Mouse (Mus musculus) liver, postnatal 0 days (tissue): Measurements from ENCODE around the gene Lig3. TPM values are rescaled to one million over a fixed set of nuclear protein-coding genes. Genes with fewer than 3 reads are reported as not detected.

Source experiments
- ATAC-seq: fragments of 200-750 bp; cut with Nextera tagmentation; 2 replicates; pipeline ENCODE4 v1.8.0; 2017; ENCODE audit warnings: mild to moderate bottlenecking, moderate library complexity
- DNase-seq: peaks from one replicate; pipeline ENCODE4 v3.0.0-alpha.2; 2016
- H3K27ac ChIP-seq: fragments of 300-500 bp; sonication (generic); 2 replicates; pipeline ENCODE4 v1.5.1; 2014; ENCODE audit warnings: antibody characterized with exemption, moderate library complexity, mild to moderate bottlenecking, low read depth
- H3K27me3 ChIP-seq: fragments of 300-500 bp; sonication (generic); 2 replicates; pipeline ENCODE4 v1.6.1; 2014; ENCODE audit warnings: low read length, control low read depth, mixed read lengths; ENCODE audit not compliant: insufficient read depth
- H3K36me3 ChIP-seq: fragments of 300-500 bp; sonication (generic); replicated peaks from 2 replicates; pipeline ENCODE4 v1.6.1; 2014; ENCODE audit warnings: mild to moderate bottlenecking, control low read depth, low read length, moderate library complexity, mixed read lengths; ENCODE audit not compliant: insufficient read depth
- H3K4me1 ChIP-seq: fragments of 300-500 bp; sonication (generic); 2 replicates; pipeline ENCODE4 v1.6.1; 2014; ENCODE audit warnings: antibody characterized with exemption, mild to moderate bottlenecking, control low read depth; ENCODE audit not compliant: insufficient read depth
- H3K4me2 ChIP-seq: fragments of 300-500 bp; sonication (generic); 2 replicates; pipeline ENCODE4 v1.6.1; 2014; ENCODE audit warnings: low read depth, mild to moderate bottlenecking, low read length, moderate library complexity, mixed read lengths
- H3K4me3 ChIP-seq: fragments of 300-500 bp; sonication (generic); 2 replicates; pipeline ENCODE4 v1.5.1; 2014; ENCODE audit warnings: low read depth, low read length
- H3K9ac ChIP-seq: fragments of 300-500 bp; sonication (generic); replicated peaks from 2 replicates; pipeline ENCODE4 v1.6.1; 2014; ENCODE audit warnings: mild to moderate bottlenecking, moderate library complexity
- H3K9me3 ChIP-seq: fragments of 300-500 bp; sonication (generic); 2 replicates; pipeline ENCODE4 v1.6.1; 2016; ENCODE audit warnings: mild to moderate bottlenecking, control low read depth, low read length, mixed read lengths
- CTCF ChIP-seq: sonication (generic); IDR thresholded peaks from 2 replicates; pipeline ENCODE4 v1.5.1; 2016; ENCODE audit warnings: antibody characterized with exemption, low read depth
- EP300 ChIP-seq: IDR thresholded peaks from 2 replicates; pipeline ENCODE4 v1.6.1; 2016; ENCODE audit warnings: antibody characterized with exemption, low read depth, mild to moderate bottlenecking
- WGBS: fragments of 180-500 bp; shearing (Covaris S2); extraction: QIAGEN DNeasy Blood & Tissue Kit; methylation state at CpG from one replicate; pipeline ENCODE4 v1.1.7; 2014; ENCODE audit not compliant: insufficient replicate concordance; 5-methylcytosine and 5-hydroxymethylcytosine counted together
- polyA plus RNA-seq: library from polyadenylated mRNA; unstranded; fragments of >200 nt; fragmentation: Nextera tagmentation; extraction: Ambion mirVana; gene quantifications from 2 replicates; pipeline ENCODE4 v1.2.1, GENCODE M21; 2015

Gene Lig3
- polyA plus RNA-seq, 1 experiment from 2014 or later = 4.8 TPM

DNA sequence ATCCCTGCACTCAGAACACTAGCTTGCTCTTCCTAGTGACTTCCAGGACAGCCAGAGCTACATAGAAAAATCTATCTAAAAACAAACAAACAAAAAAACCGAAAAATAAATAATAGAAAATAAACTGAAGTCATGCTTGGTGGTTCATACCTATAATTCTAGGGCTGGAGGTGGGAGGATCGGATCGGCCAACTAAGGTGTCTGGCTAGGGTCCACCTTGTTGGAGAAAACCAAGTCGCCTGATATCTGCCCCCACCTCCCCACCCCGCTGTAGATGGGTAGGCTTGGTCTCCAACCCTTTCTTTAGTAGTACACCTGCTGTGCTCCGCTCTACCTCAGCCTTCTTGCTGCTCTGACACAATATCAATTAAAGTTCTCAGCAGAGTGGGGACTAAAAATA is 1.3 kb downstream of the Lig3 start:
- Histone ChIP-seq H3K4me2 (peak overlapping the region; percentile 74), H3K27ac (peak overlapping the region; percentile 94), H3K9me3 (no peaks in the 10 kb centered on the region), H3K27me3 (no peaks in the 10 kb centered on the region), H3K4me1 (peaks cover 16% of the 10 kb centered on the region; the same call in 1 of the 2 replicates), H3K9ac (peak overlapping the region; percentile 98), H3K36me3 (peaks cover 24% of the 10 kb centered on the region), H3K4me3 (peak overlapping the region; percentile 99)
- TF ChIP-seq EP300 (no peak), CTCF (no peak)
- no peak for DNase-seq
- ATAC-seq = no peak
- WGBS = 46% methylated on average over 6 of the region's 6 CpGs

DNA sequence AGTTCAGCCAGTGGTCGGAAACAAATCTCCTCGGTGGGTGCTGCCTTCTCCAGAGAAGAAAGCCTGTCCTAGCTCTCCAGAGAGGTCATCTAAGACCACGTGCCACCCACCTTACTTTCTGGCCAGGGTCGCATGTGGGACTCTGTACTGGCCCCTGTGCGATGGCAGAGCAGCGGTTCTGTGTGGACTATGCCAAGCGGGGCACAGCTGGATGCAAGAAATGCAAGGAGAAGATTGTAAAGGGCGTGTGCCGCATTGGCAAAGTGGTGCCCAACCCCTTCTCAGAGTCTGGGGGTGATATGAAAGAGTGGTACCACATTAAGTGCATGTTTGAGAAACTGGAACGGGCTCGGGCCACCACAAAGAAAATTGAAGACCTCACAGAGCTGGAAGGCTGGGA is 2.5 kb downstream of the Lig3 start:
- DNase-seq (no peak), ATAC-seq (no peak)
- Histone ChIP-seq H3K4me1 (peaks cover 16% of the 10 kb centered on the region; the same call in 1 of the 2 replicates), H3K4me3 (no peak overlapping the region), H3K27ac (no peak overlapping the region), H3K36me3 (peaks cover 31% of the 10 kb centered on the region), H3K27me3 (no peaks in the 10 kb centered on the region), H3K9me3 (no peaks in the 10 kb centered on the region), H3K9ac (no peak overlapping the region), H3K4me2 (no peak overlapping the region)
- no peak for TF ChIP-seq EP300
- 82% methylated on average over 11 of the region's 11 CpGs for WGBS

DNA sequence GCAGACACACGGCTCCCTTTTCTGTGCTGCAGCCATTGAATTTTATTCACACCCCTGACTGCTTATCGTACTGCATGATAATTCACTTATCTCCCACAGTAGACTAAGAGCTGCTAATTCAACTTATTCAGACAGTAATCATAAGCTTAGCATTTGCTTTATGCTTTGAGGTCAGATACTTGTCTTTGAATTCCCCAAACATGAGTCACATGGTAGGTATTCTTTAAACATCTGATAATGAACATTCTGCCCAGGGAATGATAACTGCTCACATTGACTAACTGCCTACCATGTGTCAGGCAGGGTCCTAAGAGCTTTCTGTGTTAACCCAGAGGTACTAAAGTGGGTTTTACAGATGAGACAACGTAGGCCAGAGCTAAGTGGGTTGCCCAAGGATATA is 25.7 kb downstream of the Lig3 start:
- Histone ChIP-seq H3K27ac (no peak overlapping the region), H3K4me3 (no peak overlapping the region), H3K4me2 (no peak overlapping the region), H3K4me1 (no peaks in the 10 kb centered on the region), H3K36me3 (peaks cover 84% of the 10 kb centered on the region), H3K9ac (no peak overlapping the region), H3K27me3 (no peaks in the 10 kb centered on the region), H3K9me3 (no peaks in the 10 kb centered on the region)
- DNase-seq = no peak
- no peak for ATAC-seq
- 79% methylated on average over 3 of the region's 3 CpGs for WGBS
- TF ChIP-seq CTCF = no peak
- TF ChIP-seq EP300 = no peak

DNA sequence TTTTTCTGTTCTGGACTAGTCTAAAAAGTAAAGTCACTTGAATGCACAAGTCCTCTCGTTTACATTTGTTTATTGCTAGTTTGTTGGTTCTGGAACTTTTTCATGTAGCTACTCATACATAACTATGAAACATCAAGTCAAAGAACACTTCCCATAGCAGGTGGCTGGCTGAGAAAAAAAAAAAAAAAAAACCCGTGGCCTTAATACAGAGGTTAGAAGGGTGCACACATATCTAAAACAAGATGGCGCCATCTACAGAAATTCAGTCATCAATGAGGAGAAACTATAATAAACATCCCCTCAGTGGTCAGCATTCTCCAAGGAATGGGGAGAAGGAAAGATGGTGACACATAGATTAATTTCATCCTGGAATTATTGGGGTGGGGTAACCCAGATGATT is 26.5 kb downstream of the Lig3 start:
- Histone ChIP-seq H3K27ac (no peak overlapping the region), H3K4me1 (no peaks in the 10 kb centered on the region), H3K9ac (no peak overlapping the region), H3K36me3 (peaks cover 84% of the 10 kb centered on the region), H3K9me3 (no peaks in the 10 kb centered on the region), H3K4me3 (no peak overlapping the region), H3K27me3 (no peaks in the 10 kb centered on the region), H3K4me2 (no peak overlapping the region)
- 68% methylated on average over 3 of the region's 3 CpGs for whole genome bisulfite sequencing
- TF ChIP-seq EP300 (no peak), CTCF (no peak)
- ATAC-seq (no peak), DNase-seq (no peak)

DNA sequence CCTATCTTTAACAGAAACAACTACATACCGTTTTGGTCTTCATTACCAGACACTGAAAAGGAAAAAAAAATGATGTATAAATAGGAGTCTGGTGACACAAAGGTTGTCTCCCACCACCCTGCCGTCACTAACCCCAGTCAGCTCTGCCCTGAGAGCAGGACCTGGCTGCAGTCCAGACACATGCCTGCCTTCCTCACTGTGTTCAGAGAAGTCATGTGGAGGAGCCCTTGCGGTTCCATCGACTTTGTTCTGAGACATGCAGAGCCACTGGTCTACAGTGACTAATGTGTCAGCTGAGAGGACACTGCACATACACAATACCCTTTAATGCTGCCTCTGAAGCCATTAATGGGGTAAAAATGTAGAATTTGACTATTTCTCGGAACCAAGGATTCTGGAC is 27.6 kb downstream of the Lig3 start:
- Histone ChIP-seq H3K4me2 (no peak overlapping the region), H3K4me3 (no peak overlapping the region), H3K4me1 (no peaks in the 10 kb centered on the region), H3K27me3 (no peaks in the 10 kb centered on the region), H3K27ac (no peak overlapping the region), H3K36me3 (peaks cover 78% of the 10 kb centered on the region), H3K9me3 (no peaks in the 10 kb centered on the region), H3K9ac (no peak overlapping the region)
- WGBS = 82% methylated on average over 5 of the region's 5 CpGs
- ATAC-seq (no peak), DNase-seq (no peak)
- no peak for TF ChIP-seq CTCF
- no peak for TF ChIP-seq EP300

DNA sequence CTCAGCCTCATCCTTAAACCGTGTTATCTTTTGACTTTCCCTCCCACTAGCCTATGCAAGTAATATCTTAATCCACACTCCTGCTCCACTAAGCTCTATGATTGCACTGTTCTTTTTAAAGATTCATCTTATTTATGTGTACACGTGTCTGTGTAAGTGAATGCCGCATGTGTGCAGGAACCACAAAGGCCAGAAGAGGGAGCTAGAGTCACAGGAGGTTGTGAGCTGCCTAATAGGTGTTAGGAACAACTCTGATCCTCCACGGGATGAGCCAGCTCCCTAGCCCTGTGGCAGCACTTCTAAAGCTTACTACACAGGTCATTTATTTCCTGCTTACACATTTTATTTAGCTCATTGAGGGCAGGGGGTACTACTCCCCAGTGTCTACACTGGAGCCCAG is 38.4 kb downstream of the Lig3 start:
- peak; percentile 97 for TF ChIP-seq CTCF
- no peak for TF ChIP-seq EP300
- Histone ChIP-seq H3K4me3 (no peak overlapping the region), H3K36me3 (peaks cover 29% of the 10 kb centered on the region), H3K4me1 (peaks cover 19% of the 10 kb centered on the region), H3K9ac (no peak overlapping the region), H3K9me3 (no peaks in the 10 kb centered on the region), H3K27me3 (no peaks in the 10 kb centered on the region), H3K27ac (no peak overlapping the region), H3K4me2 (no peak overlapping the region)
- DNase-seq = peak; percentile 88
- 40% methylated on average over 4 of the region's 4 CpGs for WGBS
- peak; percentile 66 for ATAC-seq
